In genomic region chr15:99391975-99392374, GRCm38 (mm10) we compare ENCODE assay signal across 7 mouse cellular contexts. TPM values are rescaled to one million over a fixed set of nuclear protein-coding genes. Genes with fewer than 3 reads are reported as not detected.
A peak's percentile ranks its signal among the peaks of the same experiment; 100 is the strongest.
DNase-seq lines count a peak whose midpoint lies in the region; ATAC-seq and TF ChIP-seq lines count a peak whose summit lies in the region.

No protein-coding gene starts in this region.

- peaks cover 11% of the 10 kb centered on the region; the same call in 1 of the 2 replicates for H3K36me3 ChIP-seq in E14TG2a.4 (ENCODE audit: insufficient read depth, low read length)
- peaks cover 16% of the 10 kb centered on the region for H3K36me3 ChIP-seq in G1E (replicated peaks)
- no peaks in the 10 kb centered on the region for H3K36me3 ChIP-seq in hindbrain, embryonic 16.5 days (ENCODE audit: control insufficient read depth, insufficient read depth, low read length)
- no peaks in the 10 kb centered on the region for H3K36me3 ChIP-seq in liver, embryonic 13.5 days

- H3K9ac ChIP-seq in hindbrain, embryonic 16.5 days (ENCODE audit: low read depth, low read length) = peak overlapping the region; percentile 61
- H3K9ac ChIP-seq in liver, embryonic 13.5 days = peak overlapping the region; percentile 67

- WGBS in hindbrain, embryonic 16.5 days = 86% methylated on average over 6 of the region's 6 CpGs
- WGBS in liver, embryonic 13.5 days (ENCODE audit: insufficient replicate concordance) = 71% methylated on average over 6 of the region's 6 CpGs

- DNase-seq in G1E (ENCODE audit: low spot score) = no peak
- DNase-seq in liver, embryonic 13.5 days = no peak
- DNase-seq in right cerebral cortex, postnatal 14 days = no peak
- no peak for DNase-seq in left cerebral cortex, adult 18-20 months (ENCODE audit: low spot score in 2 of 2)
- no peak for DNase-seq in frontal cortex, postnatal 25 days (ENCODE audit: low spot score in 2 of 2)

- no peaks in the 10 kb centered on the region for H3K9me3 ChIP-seq in E14TG2a.4 (ENCODE audit: low read length)
- H3K9me3 ChIP-seq in G1E (replicated peaks) = no peaks in the 10 kb centered on the region
- H3K9me3 ChIP-seq in hindbrain, embryonic 16.5 days (ENCODE audit: control insufficient read depth, low read length) = no peaks in the 10 kb centered on the region
- no peaks in the 10 kb centered on the region for H3K9me3 ChIP-seq in liver, embryonic 13.5 days (replicated peaks)

- H3K4me3 ChIP-seq in E14TG2a.4 (replicated peaks; ENCODE audit: low read length) (peak overlapping the region; percentile 68), G1E (ENCODE audit: low read depth, low read length) (peak overlapping the region; percentile 95; the same call in 1 of the 2 replicates)
- peak overlapping the region; percentile 87 for H3K4me3 ChIP-seq in hindbrain, embryonic 16.5 days (ENCODE audit: low read length)
- H3K4me3 ChIP-seq in liver, embryonic 13.5 days (replicated peaks) = peak overlapping the region; percentile 83

- H3K4me1 ChIP-seq in E14TG2a.4 (replicated peaks; ENCODE audit: low read depth, low read length) = peaks cover 63% of the 10 kb centered on the region
- peaks cover 52% of the 10 kb centered on the region for H3K4me1 ChIP-seq in G1E (ENCODE audit: insufficient read depth, low read depth, low read length)
- H3K4me1 ChIP-seq in hindbrain, embryonic 16.5 days (ENCODE audit: control insufficient read depth, insufficient read depth, low read depth, low read length) = peaks cover 33% of the 10 kb centered on the region
- H3K4me1 ChIP-seq in liver, embryonic 13.5 days (replicated peaks) = peaks cover 63% of the 10 kb centered on the region

- TF ChIP-seq CTCF in E14TG2a.4 (conservative IDR thresholded peaks at IDR 0.05; ENCODE audit: low read length) (no peak), G1E (IDR thresholded peaks at IDR 0.05; ENCODE audit: low read depth, low read length) (no peak)

- peak overlapping the region; percentile 61 for H3K4me2 ChIP-seq in hindbrain, embryonic 16.5 days (ENCODE audit: low read length)
- peak overlapping the region; percentile 77 for H3K4me2 ChIP-seq in liver, embryonic 13.5 days

- no peak for ATAC-seq in G1E (ENCODE audit: extremely low read depth, insufficient number of reproducible peaks, low FRiP score, poor library complexity, severe bottlenecking)
- no peak for ATAC-seq in hindbrain, embryonic 16.5 days
- ATAC-seq in liver, embryonic 13.5 days (ENCODE audit: low read depth) = no peak

- peak overlapping the region; percentile 70 for H3K27ac ChIP-seq in hindbrain, embryonic 16.5 days (ENCODE audit: low read depth, low read length)
- peak overlapping the region; percentile 64 for H3K27ac ChIP-seq in liver, embryonic 13.5 days

- H3K27me3 ChIP-seq in E14TG2a.4 (ENCODE audit: insufficient read depth, low read length) (no peaks in the 10 kb centered on the region), G1E (ENCODE audit: insufficient read depth, low read length) (no peaks in the 10 kb centered on the region)
- no peaks in the 10 kb centered on the region for H3K27me3 ChIP-seq in hindbrain, embryonic 16.5 days (replicated peaks; ENCODE audit: control insufficient read depth, insufficient read depth, low read length)
- H3K27me3 ChIP-seq in liver, embryonic 13.5 days = no peaks in the 10 kb centered on the region

RNA-seq across cellular contexts. Expression of gene Tmbim6, which starts 0.7 kb away (rescaled TPM):
- 239 and 279 TPM in 2 replicates for total RNA-seq in G1E (2014; fragmentation: Nextera tagmentation)
- total RNA-seq in G1E (2017) = 91.2 and 93.0 TPM in 2 replicates
- polyA plus RNA-seq in G1E (2012) = 97.5 and 125 TPM in 2 replicates
- 346 and 350 TPM in 2 replicates for polyA plus RNA-seq in hindbrain, embryonic 16.5 days (2015; fragmentation: Nextera tagmentation; extraction: Ambion mirVana)
- 188 and 210 TPM in 2 replicates for polyA plus RNA-seq in liver, embryonic 13.5 days (2015; fragmentation: Nextera tagmentation; extraction: Ambion mirVana)
- 100 to 1,000 TPM; 331 to 338 TPM for total RNA-seq in left cerebral cortex, adult 18-20 months (2021)

RNA-seq across cellular contexts. Expression of gene Fmnl3, which starts 21.7 kb away (rescaled TPM):
- total RNA-seq in G1E (2014; fragmentation: Nextera tagmentation) (4.8 TPM in 1 of 2 replicates, not detected in the other), G1E (2017) (0.11 and 0.46 TPM in 2 replicates)
- 0.07 and 0.08 TPM in 2 replicates for polyA plus RNA-seq in G1E (2012)
- polyA plus RNA-seq in hindbrain, embryonic 16.5 days (2015; fragmentation: Nextera tagmentation; extraction: Ambion mirVana) = 7.4 and 9.7 TPM in 2 replicates
- 3.4 and 3.7 TPM in 2 replicates for polyA plus RNA-seq in liver, embryonic 13.5 days (2015; fragmentation: Nextera tagmentation; extraction: Ambion mirVana)
- total RNA-seq in left cerebral cortex, adult 18-20 months (2021) = 1 to 10 TPM; 8.5 to 9.6 TPM
